Mouse (Mus musculus): Measurements from ENCODE around the gene Inf2. TPM values are rescaled to one million over a fixed set of nuclear protein-coding genes. Genes with fewer than 3 reads are reported as not detected.

The Inf2 gene
- total and polyA plus RNA-seq, 3 experiments, result 13.9 to 131 (median 36.6) TPM

GRCm38 (mm10) chr12:112575274-112575986, 13.2 kb upstream of the Inf2 start:
- DNase-seq (ENCODE audit: extremely low read depth), result no peak
- in situ Hi-C loops (cut with MboI; ENCODE audit: low pct_ligation_motif_present, low pct_unique_long_range_greater_than_20kb, low sequenced_read_pairs), result no loop called here
- TF ChIP-seq JUN (IDR thresholded peaks at IDR 0.05; ENCODE audit: insufficient read depth, low read depth, low read length) (no peak), ZC3H11A (IDR thresholded peaks at IDR 0.05; ENCODE audit: low read depth, low read length) (no peak), POLR2A (IDR thresholded peaks at IDR 0.05; ENCODE audit: low read depth, low read length) (no peak), ZKSCAN1 (IDR thresholded peaks at IDR 0.05; ENCODE audit: borderline replicate concordance, low read depth, low read length) (no peak), MYC (IDR thresholded peaks at IDR 0.05; ENCODE audit: low read depth, low read length) (no peak), USF1 (IDR thresholded peaks at IDR 0.05; ENCODE audit: low read depth, low read length) (no peak), USF2 (conservative IDR thresholded peaks at IDR 0.05; ENCODE audit: low read depth, low read length) (no peak), TCF12 (IDR thresholded peaks at IDR 0.05; ENCODE audit: low read depth, low read length) (no peak), BHLHE40 (IDR thresholded peaks at IDR 0.05; ENCODE audit: low read depth, low read length) (no peak), SIN3A (IDR thresholded peaks at IDR 0.05; ENCODE audit: low read length) (no peak), NRF1 (IDR thresholded peaks at IDR 0.05; ENCODE audit: low read depth, low read length) (no peak), RAD21 (IDR thresholded peaks at IDR 0.05; ENCODE audit: low read depth, low read length) (no peak)

GRCm38 (mm10) chr12:112576341-112576740, 12.2 kb upstream of the Inf2 start:
- no peak for TF ChIP-seq ZC3H11A (IDR thresholded peaks at IDR 0.05; ENCODE audit: low read depth, low read length)
- TF ChIP-seq KAT2A (IDR thresholded peaks at IDR 0.05; ENCODE audit: insufficient replicate concordance, low read length), result no peak
- no peak for TF ChIP-seq JUND (conservative IDR thresholded peaks at IDR 0.05; ENCODE audit: low read depth, low read length)
- no peak for TF ChIP-seq PAX5 (IDR thresholded peaks at IDR 0.05; ENCODE audit: low read length)
- no peak for TF ChIP-seq SMC3 (IDR thresholded peaks at IDR 0.05; ENCODE audit: low read depth, low read length)
- TF ChIP-seq EP300 (IDR thresholded peaks at IDR 0.05; ENCODE audit: low read length), result no peak
- no peak for TF ChIP-seq RCOR1 (conservative IDR thresholded peaks at IDR 0.05; ENCODE audit: low read depth, low read length)
- TF ChIP-seq NRF1 (IDR thresholded peaks at IDR 0.05; ENCODE audit: low read depth, low read length), result no peak
- no peak for TF ChIP-seq MYC (IDR thresholded peaks at IDR 0.05; ENCODE audit: low read depth, low read length)
- Histone ChIP-seq H3K4me1 (ENCODE audit: control insufficient read depth in 1 of 2, insufficient read depth in 2 of 2) (peaks cover 11 to 52% of the 10 kb centered on the region in 2 experiments), H3K4me3 (replicated peaks in 1 of 3; ENCODE audit: low read depth in 2 of 3, low read length in 2 of 3, poor library complexity in 1 of 3) (no peak overlapping the region), H3K79me2 (replicated peaks; ENCODE audit: control insufficient read depth, extremely low read depth, insufficient read depth, poor library complexity, severe bottlenecking) (no peaks in the 10 kb centered on the region), H3K27ac (ENCODE audit: insufficient read depth, low read depth) (no peak overlapping the region), H3K9ac (ENCODE audit: insufficient read depth, low read depth) (no peak overlapping the region), H3K9me3 (replicated peaks; ENCODE audit: low read length) (no peaks in the 10 kb centered on the region), H3K36me3 (replicated peaks in 1 of 2; ENCODE audit: control insufficient read depth in 1 of 2, insufficient read depth in 1 of 2, low read length in 1 of 2) (no peaks in the 10 kb centered on the region), H3K27me3 (replicated peaks) (no peaks in the 10 kb centered on the region), H3K4me2 (ENCODE audit: insufficient read depth, low read depth, poor library complexity, severe bottlenecking) (no peak overlapping the region)
- no peak for DNase-seq (ENCODE audit: extremely low read depth)
- in situ Hi-C loops (cut with MboI; ENCODE audit: low pct_ligation_motif_present, low pct_unique_long_range_greater_than_20kb, low sequenced_read_pairs), result no loop called here
- dilution Hi-C loops (cut with MboI; ENCODE audit: extremely low pct_ligation_motif_present, extremely low pct_unique_long_range_greater_than_20kb, low sequenced_read_pairs), result no loop called here

More at GRCm38 (mm10) chr12:112575274-112575986, 13.2 kb upstream of the Inf2 start:
- no peak overlapping the region for H3K27ac ChIP-seq (ENCODE audit: insufficient read depth, low read depth)
- dilution Hi-C loops (cut with MboI; ENCODE audit: extremely low pct_ligation_motif_present, extremely low pct_unique_long_range_greater_than_20kb, low sequenced_read_pairs), result no loop called here
- peaks cover 11 to 47% of the 10 kb centered on the region in 2 experiments for H3K4me1 ChIP-seq (ENCODE audit: control insufficient read depth in 1 of 2, insufficient read depth in 2 of 2)
- H3K4me3 ChIP-seq (replicated peaks in 1 of 3; ENCODE audit: low read depth in 2 of 3, low read length in 2 of 3, poor library complexity in 1 of 3), result no peak overlapping the region
- no peaks in the 10 kb centered on the region for H3K79me2 ChIP-seq (replicated peaks; ENCODE audit: control insufficient read depth, extremely low read depth, insufficient read depth, poor library complexity, severe bottlenecking)
- no peaks in the 10 kb centered on the region for H3K9me3 ChIP-seq (replicated peaks; ENCODE audit: low read length)
- no peak overlapping the region for H3K4me2 ChIP-seq (ENCODE audit: insufficient read depth, low read depth, poor library complexity, severe bottlenecking)
- no peaks in the 10 kb centered on the region for H3K27me3 ChIP-seq (replicated peaks)
- H3K9ac ChIP-seq (ENCODE audit: insufficient read depth, low read depth), result no peak overlapping the region
- H3K36me3 ChIP-seq (replicated peaks in 1 of 2; ENCODE audit: control insufficient read depth in 1 of 2, insufficient read depth in 1 of 2, low read length in 1 of 2), result no peaks in the 10 kb centered on the region

Measured in CH12.LX (cell line).